Mouse (Mus musculus) small intestine, adult 2 months (tissue): Measurements from ENCODE around the gene Nr1d2.

Experiments
- CTCF ChIP-seq: fragments of 200-500 bp; IDR thresholded peaks from 2 replicates; pipeline ENCODE4 v1.5.1; 2012; ENCODE audit warnings: low read depth, mild to moderate bottlenecking, control low read depth, inconsistent platforms, low read length, moderate library complexity, mixed read lengths; ENCODE audit not compliant: insufficient replicate concordance, insufficient read length; ENCODE audit errors: extremely low read depth
- POLR2A ChIP-seq: fragments of 200-500 bp; IDR thresholded peaks from 2 replicates; pipeline ENCODE4 v1.6.1; 2012; ENCODE audit warnings: low read depth, mild to moderate bottlenecking, control low read depth, inconsistent platforms, low read length, moderate library complexity

DNA sequence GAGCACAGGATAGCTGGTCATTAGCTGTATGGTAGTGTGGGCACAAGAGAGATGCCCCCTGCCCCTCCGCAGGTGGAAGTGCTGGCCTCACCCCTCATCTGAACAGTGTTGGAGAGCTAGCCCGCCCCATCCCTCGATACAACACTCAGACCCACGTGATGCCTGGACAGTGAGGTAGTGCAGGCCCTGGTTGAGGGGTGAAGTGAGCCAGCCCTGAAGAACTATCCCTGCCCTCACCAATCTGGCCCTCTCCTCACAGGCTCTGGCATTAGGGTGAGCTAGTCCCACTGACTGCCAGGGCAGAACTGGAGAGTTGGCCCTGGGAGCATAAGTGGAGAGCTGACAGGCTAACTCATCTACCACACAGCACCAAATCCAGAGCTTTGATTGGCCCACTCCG lies 37.5 kb downstream of the Nr1d2 start:
- TF ChIP-seq CTCF (no peak), POLR2A (no peak)
